Mouse (Mus musculus) heart, embryonic 16.5 days (tissue): ENCODE data around the gene Hpcal1. TPM values are rescaled to one million over a fixed set of nuclear protein-coding genes. Genes with fewer than 3 reads are reported as not detected.
A peak's percentile ranks its signal among the peaks of the same experiment; 100 is the strongest.

Source experiments
- ATAC-seq: fragments of 200-750 bp; cut with Nextera tagmentation; replicated peaks from 2 replicates; pipeline ENCODE4 v1.8.0; 2017; ENCODE audit warnings: moderate number of reproducible peaks; ENCODE audit not compliant: insufficient read depth, low FRiP score; ENCODE audit errors: extremely low read depth
- H3K27ac ChIP-seq: fragments of 300-500 bp; sonication (generic); 2 replicates; pipeline ENCODE4 v1.5.1; 2014; ENCODE audit warnings: mild to moderate bottlenecking, low read length, control low read depth, moderate library complexity
- H3K27me3 ChIP-seq: fragments of 300-500 bp; sonication (generic); 2 replicates; pipeline ENCODE4 v1.6.1; 2014; ENCODE audit warnings: low read length, mixed read lengths; ENCODE audit not compliant: control insufficient read depth, insufficient read depth
- H3K36me3 ChIP-seq: fragments of 300-500 bp; sonication (generic); 2 replicates; pipeline ENCODE4 v1.6.1; 2014; ENCODE audit not compliant: control insufficient read depth, insufficient read depth
- H3K4me1 ChIP-seq: fragments of 300-500 bp; sonication (generic); 2 replicates; pipeline ENCODE4 v1.6.1; 2014; ENCODE audit warnings: low read length, mixed read lengths; ENCODE audit not compliant: control insufficient read depth, insufficient read depth
- H3K4me2 ChIP-seq: fragments of 300-500 bp; sonication (generic); 2 replicates; pipeline ENCODE4 v1.6.1; 2014; ENCODE audit warnings: low read depth, mild to moderate bottlenecking, control low read depth, low read length
- H3K4me3 ChIP-seq: fragments of 300-500 bp; sonication (generic); 2 replicates; pipeline ENCODE4 v1.5.1; 2014; ENCODE audit warnings: mild to moderate bottlenecking, control low read depth, low read length
- H3K9ac ChIP-seq: fragments of 300-500 bp; sonication (generic); 2 replicates; pipeline ENCODE4 v1.6.1; 2014; ENCODE audit warnings: low read length, control low read depth
- H3K9me3 ChIP-seq: fragments of 300-500 bp; sonication (generic); replicated peaks from 2 replicates; pipeline ENCODE4 v1.6.1; 2016; ENCODE audit warnings: low read length; ENCODE audit not compliant: control insufficient read depth
- WGBS: fragments of 180-500 bp; shearing (Covaris S2); extraction: QIAGEN DNeasy Blood & Tissue Kit; methylation state at CpG from one replicate; pipeline ENCODE4 v1.1.7; 2014; 5-methylcytosine and 5-hydroxymethylcytosine counted together
- polyA plus RNA-seq: library from polyadenylated mRNA; unstranded; fragments of >200 nt; fragmentation: Nextera tagmentation; extraction: Ambion mirVana; gene quantifications from 2 replicates; pipeline ENCODE4 v1.2.1, GENCODE M21; 2015

Hpcal1 gene
- polyA plus RNA-seq, 1 experiment from 2014 or later: 33.4 TPM

DNA sequence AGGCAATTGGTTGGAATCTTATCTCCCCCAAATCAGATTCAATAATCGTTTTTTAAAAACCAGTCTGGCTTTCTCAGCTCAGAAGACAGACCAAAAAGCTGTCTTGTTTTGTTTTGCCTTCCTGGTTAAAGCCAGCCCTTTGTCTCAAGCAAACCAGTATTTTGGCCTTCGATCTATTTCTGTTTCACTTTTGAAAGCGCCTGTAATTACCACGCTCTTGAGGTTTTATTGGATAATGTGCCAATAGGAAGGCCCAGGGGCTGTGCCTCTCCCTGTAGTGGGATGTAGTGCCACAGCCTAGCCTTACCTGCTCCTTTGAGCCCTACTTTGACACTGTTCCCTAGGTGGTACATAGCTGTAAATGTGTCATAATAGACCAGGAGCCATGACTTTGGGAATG is 2.3 kb downstream of the Hpcal1 start:
- ATAC-seq: no peak
- H3K4me1 ChIP-seq: peaks cover 11% of the 10 kb centered on the region
- no peaks in the 10 kb centered on the region for H3K9me3 ChIP-seq
- 70% methylated on average over 4 of the region's 4 CpGs for WGBS
- H3K27me3 ChIP-seq: no peaks in the 10 kb centered on the region
- no peak overlapping the region for H3K9ac ChIP-seq
- no peak overlapping the region for H3K4me3 ChIP-seq
- no peaks in the 10 kb centered on the region for H3K36me3 ChIP-seq
- H3K4me2 ChIP-seq: peak overlapping the region; percentile 88; the same call in 1 of the 2 replicates
- no peak overlapping the region for H3K27ac ChIP-seq

GRCm38 (mm10) chr12:17694589-17695115 is 4.0 kb downstream of the Hpcal1 start:
- H3K9me3 ChIP-seq: no peaks in the 10 kb centered on the region
- no peaks in the 10 kb centered on the region for H3K27me3 ChIP-seq
- no peaks in the 10 kb centered on the region for H3K36me3 ChIP-seq
- no peak overlapping the region for H3K27ac ChIP-seq
- H3K4me1 ChIP-seq: peaks cover 11% of the 10 kb centered on the region
- no peak for ATAC-seq
- H3K4me3 ChIP-seq: no peak overlapping the region
- H3K4me2 ChIP-seq: no peak overlapping the region
- WGBS: 67% methylated on average over 1 of the region's 1 CpGs
- H3K9ac ChIP-seq: no peak overlapping the region

DNA sequence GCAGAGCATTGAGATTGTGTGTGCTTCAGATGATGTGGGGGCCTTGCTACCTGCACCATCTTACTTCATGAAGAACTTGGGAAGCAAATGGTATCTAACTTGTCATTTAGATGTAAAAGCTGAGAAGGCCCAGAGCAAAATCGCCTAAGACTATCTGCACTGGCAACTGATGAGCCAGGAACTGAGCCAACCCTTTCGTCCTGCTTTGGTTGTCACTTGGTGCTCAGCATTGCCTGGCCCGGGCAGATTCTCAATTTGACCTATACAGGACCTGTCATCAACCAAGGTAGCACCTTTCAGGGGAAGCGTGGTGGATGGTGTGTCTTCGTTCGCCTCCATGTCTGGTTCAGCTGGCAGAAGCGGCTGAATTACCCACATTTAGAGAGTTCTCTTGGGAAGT is 5.7 kb downstream of the Hpcal1 start:
- no peak for ATAC-seq
- Histone ChIP-seq H3K9ac (no peak overlapping the region), H3K27ac (no peak overlapping the region), H3K4me2 (no peak overlapping the region), H3K4me3 (no peak overlapping the region), H3K9me3 (no peaks in the 10 kb centered on the region), H3K4me1 (peaks cover 15% of the 10 kb centered on the region), H3K27me3 (no peaks in the 10 kb centered on the region), H3K36me3 (no peaks in the 10 kb centered on the region)
- WGBS: 76% methylated on average over 7 of the region's 7 CpGs

DNA sequence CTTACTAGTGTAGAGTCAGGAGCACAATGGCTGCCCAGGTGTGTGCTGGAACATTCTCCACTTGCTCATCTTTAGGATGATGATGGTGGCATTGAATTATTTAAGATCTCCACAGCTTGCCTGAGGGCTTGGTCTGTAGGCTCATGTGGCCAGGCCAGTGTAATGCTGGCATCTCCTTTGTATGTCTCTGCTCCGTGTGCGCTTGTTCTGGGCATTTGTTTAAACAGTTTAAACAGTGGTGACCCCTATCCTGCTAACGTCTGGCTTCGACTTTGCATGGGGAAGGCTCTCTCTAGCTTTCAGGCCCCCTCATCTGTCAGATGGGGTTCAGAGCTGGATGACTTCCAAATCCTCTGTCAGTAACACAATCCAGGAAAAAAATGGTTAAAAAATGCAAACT is 8.3 kb downstream of the Hpcal1 start:
- no peak overlapping the region for H3K27ac ChIP-seq
- no peaks in the 10 kb centered on the region for H3K9me3 ChIP-seq
- WGBS: 72% methylated on average over 4 of the region's 4 CpGs
- no peaks in the 10 kb centered on the region for H3K27me3 ChIP-seq
- no peak overlapping the region for H3K4me2 ChIP-seq
- no peak overlapping the region for H3K9ac ChIP-seq
- no peak overlapping the region for H3K4me3 ChIP-seq
- no peaks in the 10 kb centered on the region for H3K36me3 ChIP-seq
- no peak for ATAC-seq
- H3K4me1 ChIP-seq: peaks cover 15% of the 10 kb centered on the region

GRCm38 (mm10) chr12:17699480-17699879 is 8.8 kb downstream of the Hpcal1 start:
- WGBS: 77% methylated on average over 1 of the region's 1 CpGs
- Histone ChIP-seq H3K27me3 (no peaks in the 10 kb centered on the region), H3K27ac (no peak overlapping the region)

DNA sequence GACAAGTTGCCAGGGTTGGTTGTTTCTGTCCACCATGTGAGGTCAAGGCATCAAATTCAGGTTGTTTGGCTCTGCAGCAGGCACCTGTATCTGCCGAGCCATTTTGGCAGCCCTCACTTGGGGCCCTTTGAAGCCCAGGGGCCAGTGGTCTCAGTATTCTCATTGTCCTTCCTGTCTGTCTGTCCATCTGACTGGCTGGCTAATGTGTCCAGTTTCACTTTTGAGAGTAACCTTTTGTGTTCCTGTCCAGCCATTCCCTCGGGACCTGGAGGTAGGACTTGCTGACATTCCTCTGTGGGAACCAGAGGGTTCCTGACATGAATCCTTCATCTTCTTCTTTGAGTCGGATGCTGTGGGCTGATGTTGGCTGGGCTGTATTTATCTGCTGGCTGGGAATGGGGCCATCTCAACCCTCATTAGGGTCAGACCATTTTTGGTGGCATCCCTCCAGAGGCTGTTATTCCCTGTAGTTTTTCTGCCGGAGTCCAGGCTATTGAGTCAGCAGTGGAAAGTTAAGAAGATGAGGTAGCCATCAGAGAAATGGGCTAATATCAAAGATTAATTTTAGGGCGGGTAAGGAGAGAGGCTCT is 10.6 kb downstream of the Hpcal1 start:
- Histone ChIP-seq H3K9me3 (no peaks in the 10 kb centered on the region), H3K36me3 (no peaks in the 10 kb centered on the region), H3K4me3 (no peak overlapping the region), H3K4me2 (no peak overlapping the region), H3K27ac (peak overlapping the region; percentile 10; the same call in 1 of the 2 replicates), H3K27me3 (no peaks in the 10 kb centered on the region), H3K4me1 (peaks cover 10% of the 10 kb centered on the region), H3K9ac (no peak overlapping the region)
- ATAC-seq: no peak
- 68% methylated on average over 5 of the region's 5 CpGs for WGBS

More at GRCm38 (mm10) chr12:17699480-17699879, 8.8 kb downstream of the Hpcal1 start:
- Histone ChIP-seq H3K4me2 (no peak overlapping the region), H3K9me3 (no peaks in the 10 kb centered on the region), H3K4me1 (peaks cover 14% of the 10 kb centered on the region), H3K4me3 (no peak overlapping the region), H3K36me3 (no peaks in the 10 kb centered on the region), H3K9ac (no peak overlapping the region)
- ATAC-seq: no peak

GRCm38 (mm10) chr12:17701795-17702194 is 11.1 kb downstream of the Hpcal1 start:
- Histone ChIP-seq H3K9ac (no peak overlapping the region), H3K9me3 (no peaks in the 10 kb centered on the region), H3K27ac (peak overlapping the region; percentile 10; the same call in 1 of the 2 replicates), H3K4me1 (peaks cover 10% of the 10 kb centered on the region), H3K4me3 (no peak overlapping the region), H3K4me2 (no peak overlapping the region), H3K27me3 (no peaks in the 10 kb centered on the region), H3K36me3 (no peaks in the 10 kb centered on the region)
- ATAC-seq: no peak
- WGBS: 50% methylated on average over 2 of the region's 2 CpGs

DNA sequence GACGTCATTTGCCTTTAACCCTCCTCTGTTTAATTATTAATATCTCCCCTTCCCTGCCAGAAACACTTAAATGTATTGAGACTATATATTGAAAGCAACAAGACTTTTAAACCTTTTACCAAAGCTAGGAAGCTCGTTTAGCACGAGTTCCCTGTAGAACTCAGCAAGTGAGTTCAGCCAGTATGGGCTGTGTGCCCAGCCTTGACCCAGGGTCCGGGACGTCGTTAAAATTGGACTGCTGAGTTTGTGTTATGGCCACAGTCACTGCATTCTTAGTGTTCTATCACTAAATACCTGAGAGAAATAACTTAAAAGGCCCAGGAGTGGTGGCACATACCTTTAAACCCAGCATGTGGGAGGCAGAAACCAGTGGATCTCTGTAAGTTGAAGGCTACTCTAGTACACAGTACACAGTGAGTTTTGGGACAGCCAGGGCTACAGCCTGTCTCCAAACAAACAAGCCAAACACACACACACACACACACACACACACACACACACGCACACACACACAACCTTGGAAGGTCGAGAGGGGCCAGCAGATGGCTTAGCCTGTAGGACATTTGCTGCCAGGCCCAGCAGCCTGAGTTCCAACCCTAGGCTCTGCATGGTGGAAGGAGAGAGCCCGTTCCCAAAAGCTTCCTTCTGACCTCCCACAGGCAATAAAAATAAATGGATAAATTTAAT is 11.7 kb downstream of the Hpcal1 start:
- 56% methylated on average over 9 of the region's 9 CpGs for WGBS
- peak overlapping the region; percentile 59 for H3K27ac ChIP-seq

DNA sequence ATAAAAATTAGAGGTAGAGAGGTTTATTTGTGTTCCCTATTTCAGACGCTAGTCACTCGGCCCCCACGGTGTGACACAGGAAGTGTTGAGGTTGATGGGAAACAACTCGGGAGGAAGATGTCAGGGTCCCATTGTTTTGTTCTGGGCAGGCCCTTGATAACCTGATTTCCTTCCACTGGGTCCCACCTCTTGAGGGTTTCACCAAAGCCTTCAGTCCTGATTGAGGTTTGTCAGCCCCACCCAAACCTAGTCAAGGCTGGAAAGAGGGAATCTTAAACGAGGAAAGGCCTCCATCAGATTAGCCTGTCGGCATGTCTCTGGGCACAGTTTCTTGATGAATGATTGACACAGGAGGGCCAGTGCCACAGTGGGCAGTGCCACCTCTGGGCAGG is 12.3 kb downstream of the Hpcal1 start:
- Histone ChIP-seq H3K4me2 (no peak overlapping the region), H3K9ac (no peak overlapping the region), H3K36me3 (no peaks in the 10 kb centered on the region), H3K9me3 (no peaks in the 10 kb centered on the region), H3K4me3 (no peak overlapping the region), H3K4me1 (peaks cover 10% of the 10 kb centered on the region), H3K27me3 (no peaks in the 10 kb centered on the region), H3K27ac (no peak overlapping the region; the same call in 1 of the 2 replicates)
- ATAC-seq: no peak
- WGBS: 62% methylated on average over 6 of the region's 6 CpGs

More for the DNA sequence above, 11.7 kb downstream of the Hpcal1 start:
- no peak for ATAC-seq
- Histone ChIP-seq H3K4me1 (peaks cover 10% of the 10 kb centered on the region), H3K9me3 (no peaks in the 10 kb centered on the region), H3K9ac (no peak overlapping the region), H3K27me3 (no peaks in the 10 kb centered on the region), H3K4me2 (no peak overlapping the region), H3K36me3 (no peaks in the 10 kb centered on the region), H3K4me3 (no peak overlapping the region)
